Mouse (Mus musculus) forebrain, embryonic 15.5 days (tissue): ENCODE measurements at regions not wholly inside any gene's neighbourhood (a gene's known extent, or its start where the extent isn't known, plus 50 kb on each side); places are given as distances from the start of the nearest gene placed in this dataset.

ENCODE experiments used
- ATAC-seq: fragments of 200-750 bp; cut with Nextera tagmentation; replicated peaks from 2 replicates; pipeline ENCODE4 v1.8.0; 2017; ENCODE audit warnings: mild to moderate bottlenecking, moderate TSS enrichment, moderate library complexity
- H3K27ac ChIP-seq: fragments of 300-500 bp; sonication (generic); replicated peaks from 2 replicates; pipeline ENCODE4 v1.5.1; 2015; ENCODE audit warnings: mild to moderate bottlenecking, inconsistent platforms
- H3K27me3 ChIP-seq: fragments of 300-500 bp; sonication (generic); 2 replicates; pipeline ENCODE4 v1.6.1; 2015; ENCODE audit warnings: inconsistent platforms
- H3K36me3 ChIP-seq: fragments of 300-500 bp; sonication (generic); 2 replicates; pipeline ENCODE4 v1.6.1; 2015; ENCODE audit warnings: mild to moderate bottlenecking, inconsistent platforms
- H3K4me1 ChIP-seq: fragments of 300-500 bp; sonication (generic); 2 replicates; pipeline ENCODE4 v1.6.1; 2015; ENCODE audit warnings: inconsistent platforms
- H3K4me2 ChIP-seq: fragments of 300-500 bp; sonication (generic); replicated peaks from 2 replicates; pipeline ENCODE4 v1.6.1; 2015; ENCODE audit warnings: mild to moderate bottlenecking, inconsistent platforms
- H3K4me3 ChIP-seq: fragments of 300-500 bp; sonication (generic); 2 replicates; pipeline ENCODE4 v1.5.1; 2015; ENCODE audit warnings: mild to moderate bottlenecking, inconsistent platforms
- H3K9ac ChIP-seq: fragments of 300-500 bp; sonication (generic); replicated peaks from 2 replicates; pipeline ENCODE4 v1.6.1; 2015; ENCODE audit warnings: mild to moderate bottlenecking, inconsistent platforms
- H3K9me3 ChIP-seq: fragments of 300-500 bp; sonication (generic); 2 replicates; pipeline ENCODE4 v1.6.1; 2016; ENCODE audit warnings: inconsistent platforms
- WGBS: fragments of 180-500 bp; shearing (Covaris S2); methylation state at CpG from one replicate; pipeline ENCODE4 v1.1.7; 2015; ENCODE audit warnings: mixed read lengths; 5-methylcytosine and 5-hydroxymethylcytosine counted together

- 12% methylated on average over 3 of the region's 3 CpGs for WGBS
- no peaks in the 10 kb centered on the region for H3K9me3 ChIP-seq
- no peak for ATAC-seq
- no peak overlapping the region for H3K4me2 ChIP-seq
- H3K9ac ChIP-seq: no peak overlapping the region
- H3K4me1 ChIP-seq: no peaks in the 10 kb centered on the region
- no peak overlapping the region for H3K27ac ChIP-seq
- H3K36me3 ChIP-seq: no peaks in the 10 kb centered on the region
- H3K4me3 ChIP-seq: no peak overlapping the region
- H3K27me3 ChIP-seq: no peaks in the 10 kb centered on the region
Measured at GRCm38 (mm10) chr5:79679051-79679450, 1340.9 kb upstream of the Adgrl3 start.

GRCm38 (mm10) chr5:79680321-79680720 lies 1339.6 kb upstream of the Adgrl3 start:
- no peak overlapping the region for H3K9ac ChIP-seq
- no peak for ATAC-seq
- H3K36me3 ChIP-seq: no peaks in the 10 kb centered on the region
- no peak overlapping the region for H3K4me3 ChIP-seq
- H3K27ac ChIP-seq: no peak overlapping the region
- H3K9me3 ChIP-seq: no peaks in the 10 kb centered on the region
- no peaks in the 10 kb centered on the region for H3K27me3 ChIP-seq
- no peaks in the 10 kb centered on the region for H3K4me1 ChIP-seq
- H3K4me2 ChIP-seq: no peak overlapping the region

- WGBS: 77% methylated on average over 1 of the region's 1 CpGs
- ATAC-seq: no peak
- Histone ChIP-seq H3K9me3 (no peaks in the 10 kb centered on the region), H3K4me1 (no peaks in the 10 kb centered on the region), H3K4me2 (no peak overlapping the region), H3K4me3 (no peak overlapping the region), H3K27ac (no peak overlapping the region), H3K36me3 (no peaks in the 10 kb centered on the region), H3K27me3 (no peaks in the 10 kb centered on the region), H3K9ac (no peak overlapping the region)
Measured at GRCm38 (mm10) chr5:79706631-79707030, 1313.3 kb upstream of the Adgrl3 start.

GRCm38 (mm10) chr5:79734885-79735284 lies 1285.1 kb upstream of the Adgrl3 start:
- no peak for ATAC-seq
- 61% methylated on average over 5 of the region's 5 CpGs for WGBS
- Histone ChIP-seq H3K4me3 (no peak overlapping the region), H3K4me2 (no peak overlapping the region), H3K27ac (no peak overlapping the region), H3K4me1 (no peaks in the 10 kb centered on the region), H3K27me3 (no peaks in the 10 kb centered on the region), H3K9me3 (no peaks in the 10 kb centered on the region), H3K9ac (no peak overlapping the region), H3K36me3 (no peaks in the 10 kb centered on the region)

GRCm38 (mm10) chr5:79784391-79784790 lies 1235.5 kb upstream of the Adgrl3 start:
- H3K4me3 ChIP-seq: no peak overlapping the region
- no peak overlapping the region for H3K27ac ChIP-seq
- no peaks in the 10 kb centered on the region for H3K27me3 ChIP-seq
- no peak for ATAC-seq
- no peaks in the 10 kb centered on the region for H3K36me3 ChIP-seq
- no peaks in the 10 kb centered on the region for H3K4me1 ChIP-seq
- H3K9me3 ChIP-seq: no peaks in the 10 kb centered on the region
- H3K9ac ChIP-seq: no peak overlapping the region
- WGBS: 50% methylated on average over 1 of the region's 1 CpGs
- no peak overlapping the region for H3K4me2 ChIP-seq

- Histone ChIP-seq H3K36me3 (no peaks in the 10 kb centered on the region), H3K27me3 (no peaks in the 10 kb centered on the region), H3K27ac (no peak overlapping the region), H3K4me1 (no peaks in the 10 kb centered on the region), H3K4me3 (no peak overlapping the region), H3K9me3 (peaks cover 7% of the 10 kb centered on the region), H3K9ac (no peak overlapping the region), H3K4me2 (no peak overlapping the region)
- ATAC-seq: no peak
Measured at GRCm38 (mm10) chr5:79826531-79826930, 1193.4 kb upstream of the Adgrl3 start.

- H3K27me3 ChIP-seq: no peaks in the 10 kb centered on the region
- no peaks in the 10 kb centered on the region for H3K4me1 ChIP-seq
- no peaks in the 10 kb centered on the region for H3K36me3 ChIP-seq
- 63% methylated on average over 2 of the region's 2 CpGs for WGBS
- H3K9me3 ChIP-seq: no peaks in the 10 kb centered on the region
- no peak overlapping the region for H3K4me3 ChIP-seq
- peak; percentile 72 for ATAC-seq
- H3K4me2 ChIP-seq: no peak overlapping the region
- no peak overlapping the region for H3K9ac ChIP-seq
- H3K27ac ChIP-seq: no peak overlapping the region
Measured at GRCm38 (mm10) chr5:79846456-79846855, 1173.5 kb upstream of the Adgrl3 start.

- 76% methylated on average over 4 of the region's 4 CpGs for WGBS
- no peaks in the 10 kb centered on the region for H3K27me3 ChIP-seq
- ATAC-seq: no peak
- H3K4me2 ChIP-seq: no peak overlapping the region
- no peak overlapping the region for H3K9ac ChIP-seq
- H3K27ac ChIP-seq: no peak overlapping the region
- H3K9me3 ChIP-seq: no peaks in the 10 kb centered on the region
- H3K36me3 ChIP-seq: no peaks in the 10 kb centered on the region
- H3K4me1 ChIP-seq: no peaks in the 10 kb centered on the region
- H3K4me3 ChIP-seq: no peak overlapping the region
Measured at GRCm38 (mm10) chr5:79855866-79856265, 1164.1 kb upstream of the Adgrl3 start.

GRCm38 (mm10) chr5:79900713-79901112 lies 1119.2 kb upstream of the Adgrl3 start:
- no peak overlapping the region for H3K27ac ChIP-seq
- H3K4me3 ChIP-seq: no peak overlapping the region
- 64% methylated on average over 4 of the region's 4 CpGs for WGBS
- H3K9me3 ChIP-seq: no peaks in the 10 kb centered on the region
- no peaks in the 10 kb centered on the region for H3K27me3 ChIP-seq
- no peaks in the 10 kb centered on the region; the same call in 1 of the 2 replicates for H3K4me1 ChIP-seq
- no peaks in the 10 kb centered on the region for H3K36me3 ChIP-seq
- no peak overlapping the region for H3K9ac ChIP-seq
- H3K4me2 ChIP-seq: no peak overlapping the region
- 0 out of 2 replicates have a peak, but pooled peaks have one; percentile 46 for ATAC-seq

- 62% methylated on average over 5 of the region's 5 CpGs for WGBS
- no peaks in the 10 kb centered on the region; the same call in 1 of the 2 replicates for H3K4me1 ChIP-seq
- no peak overlapping the region for H3K27ac ChIP-seq
- no peak overlapping the region for H3K4me3 ChIP-seq
- no peaks in the 10 kb centered on the region for H3K27me3 ChIP-seq
- H3K9ac ChIP-seq: no peak overlapping the region
- 0 out of 2 replicates have a peak, but pooled peaks have one; percentile 38 for ATAC-seq
- no peaks in the 10 kb centered on the region for H3K36me3 ChIP-seq
- H3K9me3 ChIP-seq: no peaks in the 10 kb centered on the region
- no peak overlapping the region for H3K4me2 ChIP-seq
Measured at GRCm38 (mm10) chr5:79905341-79905740, 1114.6 kb upstream of the Adgrl3 start.
